Mouse (Mus musculus) granulocyte monocyte progenitor cell, adult 5-6 weeks (primary cell): ENCODE results near the gene Lrp2. TPM values are rescaled to one million over a fixed set of nuclear protein-coding genes. Genes with fewer than 3 reads are reported as not detected.

Experiments used
- ATAC-seq: replicated peaks from 2 replicates; pipeline ENCODE4 v1.8.0; 2016; ENCODE audit warnings: mild to moderate bottlenecking, moderate TSS enrichment, inconsistent platforms; ENCODE audit not compliant: poor library complexity, severe bottlenecking
- total RNA-seq, 2 experiments: library from RNA; stranded (forward) in 1 of 2; stranded (reverse) in 1 of 2; fragments of 200-712, 200-1000 nt in 1 of 2; fragments of >200 nt in 1 of 2; fragmentation: Nextera tagmentation in 1 of 2; gene quantifications; 2 replicates each; pipeline ENCODE4 v1.2.3; 2014 to 2017

Lrp2 gene
- not detected in 2 replicates for total RNA-seq (2014; fragmentation: Nextera tagmentation)
- total RNA-seq (2017), result 0.22 TPM in 1 of 2 replicates, not detected in the other

DNA sequence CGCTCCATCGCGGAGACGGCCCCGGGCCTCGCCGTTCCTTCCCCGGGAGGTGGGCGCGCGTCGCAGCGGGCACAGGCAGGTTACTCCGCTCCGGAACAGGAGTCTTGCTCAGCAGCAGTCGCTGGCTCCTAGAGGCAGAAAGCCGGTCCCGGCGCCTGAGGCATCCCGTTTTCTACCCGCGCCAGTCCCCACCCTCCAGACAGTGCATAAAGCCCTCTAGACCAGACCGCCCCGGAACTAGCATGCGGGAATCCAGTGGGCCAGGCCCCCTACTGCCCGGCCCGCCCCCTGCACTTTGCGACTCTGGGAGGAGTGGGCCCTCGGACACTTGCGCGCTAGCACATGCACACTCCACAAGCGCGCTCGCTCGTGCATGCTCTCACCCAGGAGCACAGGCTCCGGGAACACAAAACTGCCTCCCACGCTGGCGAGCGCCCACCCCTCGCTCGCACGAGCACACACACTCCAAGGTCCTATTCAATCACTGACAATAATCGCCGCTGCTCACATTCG is at the start of gene Lrp2:
TSS of gene Lrp2 (minus strand) at position 180 of the 513 bp plus-strand sequence.
- peak; percentile 56 for ATAC-seq

DNA sequence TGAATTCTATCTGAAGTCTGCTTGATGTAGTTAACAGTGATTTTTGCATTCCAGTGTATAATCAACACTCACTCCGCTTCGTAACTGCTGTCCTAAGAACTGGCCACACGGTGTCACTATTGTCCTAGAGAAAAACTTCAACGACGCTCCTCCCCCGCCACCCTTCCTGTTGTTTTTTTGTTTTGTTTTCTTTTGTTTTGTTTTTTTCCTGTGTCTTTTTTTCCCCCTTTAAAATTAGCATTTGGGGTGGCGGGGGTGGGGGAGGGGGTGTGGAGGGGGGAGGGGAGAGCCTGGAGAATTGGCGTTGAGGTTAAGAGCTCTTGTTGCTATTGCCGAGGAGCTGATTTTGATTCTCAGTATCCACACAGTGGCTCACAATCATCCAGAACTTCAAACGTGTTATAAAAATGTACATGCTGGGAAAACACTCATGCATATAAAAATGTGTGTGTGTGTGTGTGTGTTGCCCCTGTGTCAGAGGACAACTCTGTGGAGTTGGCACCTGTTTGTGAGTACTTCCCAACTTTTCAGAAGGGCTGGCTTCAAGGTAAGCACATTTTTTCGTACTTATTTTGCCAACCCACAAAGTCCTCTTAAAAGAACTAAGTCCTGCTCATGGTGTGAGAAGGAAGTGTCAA is 49.3 kb upstream of the Lrp2 start:
- peak; percentile 83 for ATAC-seq

DNA sequence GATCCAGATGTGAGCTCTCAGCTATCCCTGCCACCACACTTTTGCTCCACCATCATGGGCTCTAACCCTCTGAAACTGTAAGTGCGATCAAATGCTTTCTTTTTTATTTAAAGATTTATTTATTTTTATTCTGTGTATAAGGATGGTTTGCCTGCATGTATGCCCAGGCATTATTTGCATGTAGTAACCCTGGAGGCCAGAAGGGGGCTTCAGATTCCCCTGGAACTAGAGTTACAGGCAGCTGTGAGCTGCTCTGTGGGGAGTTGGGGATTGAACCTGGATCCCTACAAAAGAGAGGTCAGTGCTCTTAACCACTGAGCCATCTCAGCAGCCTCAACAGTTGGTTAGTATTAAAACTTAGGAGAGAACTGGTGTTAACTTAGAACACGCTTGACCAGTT is 45.6 kb upstream of the Lrp2 start:
- ATAC-seq, result peak; percentile 55

DNA sequence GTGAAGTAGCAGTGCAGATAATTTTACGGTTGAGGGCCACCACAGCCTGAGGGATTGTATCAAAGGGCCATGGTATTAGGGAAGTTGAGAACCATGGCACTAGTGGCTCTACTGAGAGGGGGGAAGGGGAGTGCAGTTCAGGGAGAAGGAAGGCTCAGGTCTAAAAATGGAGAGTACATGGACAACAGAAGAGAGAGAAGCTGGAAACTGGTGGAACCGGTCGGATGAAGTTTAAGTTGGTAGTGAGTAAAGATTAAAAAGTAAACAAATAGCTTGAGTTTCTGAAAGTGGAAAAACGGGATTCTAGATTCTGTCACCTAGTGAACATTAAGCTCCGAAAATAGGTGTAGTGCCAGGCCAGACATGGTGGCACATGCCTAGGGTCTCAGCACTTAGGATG is 44.9 kb upstream of the Lrp2 start:
- ATAC-seq, result no peak

DNA sequence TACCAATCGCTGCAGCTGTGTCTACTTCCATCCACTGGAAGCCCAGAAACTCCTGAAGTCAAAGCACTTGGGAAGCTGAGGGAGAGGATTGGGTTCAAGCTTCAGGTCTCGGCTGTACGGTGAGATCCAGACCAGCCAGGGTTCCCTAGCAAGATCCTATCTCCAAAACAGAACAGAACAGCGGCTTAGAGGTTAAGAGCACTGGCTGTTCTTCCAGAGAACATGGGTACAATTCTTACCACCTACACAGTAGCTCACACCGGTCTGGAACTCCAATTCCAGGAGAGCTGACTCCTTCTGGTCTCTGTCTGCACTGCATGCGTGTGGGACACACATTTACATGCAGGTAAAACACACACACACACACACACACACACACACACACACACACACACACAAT is 44.0 kb upstream of the Lrp2 start:
- no peak for ATAC-seq

DNA sequence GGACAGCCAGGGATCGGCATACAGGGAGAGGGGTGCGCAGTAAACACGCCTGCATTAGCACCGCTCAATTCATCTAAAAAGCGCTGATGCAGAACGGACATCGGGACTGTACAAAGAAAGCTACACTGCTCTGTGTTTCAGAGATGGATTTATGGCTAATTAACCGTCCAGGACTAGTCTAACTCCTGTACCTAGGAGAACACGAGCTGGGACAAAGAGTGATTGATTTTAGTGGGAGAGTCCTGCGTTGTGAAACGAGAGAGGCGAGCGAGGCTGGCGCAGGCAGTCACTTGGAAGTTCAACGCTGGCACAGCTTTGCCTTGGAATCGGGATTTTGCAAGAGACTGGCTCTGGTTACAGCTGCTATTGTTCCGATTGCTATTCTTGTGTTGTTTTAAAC is 43.4 kb upstream of the Lrp2 start:
- ATAC-seq, result no peak

DNA sequence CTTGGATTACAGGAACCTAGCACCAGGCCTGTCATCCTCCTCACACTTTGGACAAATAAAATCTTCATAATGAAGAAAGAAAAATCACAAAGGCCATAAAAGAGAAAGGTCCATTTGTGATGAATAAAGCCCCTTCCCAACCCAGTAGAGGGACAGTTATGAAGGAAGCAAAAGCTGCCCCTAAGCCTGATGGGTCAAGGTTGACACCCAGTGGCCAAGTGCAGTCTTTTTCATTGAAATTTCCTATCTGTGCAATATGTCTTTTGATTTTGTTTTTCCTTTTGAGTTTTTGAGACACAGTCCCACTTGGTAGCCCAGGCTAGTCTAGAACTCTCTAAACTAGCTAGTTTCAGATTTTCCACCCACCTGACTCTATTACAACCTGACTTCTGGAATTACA is 33.4 kb upstream of the Lrp2 start:
- no peak for ATAC-seq

DNA sequence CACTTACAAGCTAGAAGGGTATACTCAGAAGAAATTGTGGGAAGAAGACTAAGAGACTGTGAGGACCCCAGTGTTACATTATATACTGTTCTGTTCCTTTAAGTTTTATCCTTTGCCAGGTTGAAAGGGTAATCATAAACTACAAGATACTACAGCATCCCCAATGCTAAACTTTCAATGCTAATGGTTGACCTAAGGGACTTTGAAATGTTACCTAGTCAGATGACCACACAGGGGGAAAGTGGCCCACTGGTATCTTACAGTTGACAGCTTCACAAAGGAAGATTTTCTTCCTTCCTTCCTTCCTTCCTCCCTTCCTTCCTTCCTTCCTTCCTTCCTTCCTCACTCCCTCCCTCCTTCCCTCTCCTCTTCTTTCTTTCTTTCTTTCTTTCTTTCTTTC is 32.5 kb upstream of the Lrp2 start:
- no peak for ATAC-seq

DNA sequence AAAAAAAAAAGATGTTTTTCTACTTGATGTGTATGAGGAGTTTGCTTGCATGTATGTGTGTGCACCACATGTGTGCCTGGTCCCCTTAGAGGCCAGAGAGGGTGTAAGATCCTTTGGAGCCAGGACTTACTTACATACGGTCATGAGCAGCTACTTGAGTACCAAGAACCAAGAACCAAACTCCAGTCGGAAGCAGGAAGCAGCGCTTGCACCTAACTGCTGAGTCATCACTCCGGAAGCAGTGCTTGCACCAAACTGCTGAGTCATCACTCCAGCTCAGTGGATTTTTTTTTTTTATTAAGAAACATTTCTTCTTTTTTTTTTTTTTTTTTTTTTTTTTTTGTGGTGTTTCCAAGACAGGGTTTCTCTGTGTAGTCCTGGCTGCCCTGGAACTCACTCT is 27.4 kb upstream of the Lrp2 start:
- peak; percentile 96 for ATAC-seq

DNA sequence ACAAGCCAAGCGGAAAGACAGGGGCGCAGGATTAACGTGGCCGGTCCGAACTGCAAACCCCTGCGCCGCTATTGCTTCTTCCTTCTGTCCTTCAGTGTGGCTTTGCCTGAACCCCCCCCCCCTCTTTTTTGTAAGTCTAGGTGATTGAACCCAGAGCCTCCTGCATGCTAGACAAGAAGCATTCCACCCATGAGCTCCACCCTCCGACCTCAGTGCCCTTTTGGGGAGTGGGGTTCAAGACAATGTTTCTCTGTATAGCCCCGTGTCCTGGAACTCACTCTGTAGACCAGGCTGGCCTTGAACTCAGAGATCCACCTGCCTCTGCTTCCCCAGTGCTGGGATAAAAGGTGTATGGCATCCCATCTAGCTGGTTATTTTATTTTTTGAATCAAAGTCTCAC is 26.9 kb upstream of the Lrp2 start:
- ATAC-seq, result no peak

DNA sequence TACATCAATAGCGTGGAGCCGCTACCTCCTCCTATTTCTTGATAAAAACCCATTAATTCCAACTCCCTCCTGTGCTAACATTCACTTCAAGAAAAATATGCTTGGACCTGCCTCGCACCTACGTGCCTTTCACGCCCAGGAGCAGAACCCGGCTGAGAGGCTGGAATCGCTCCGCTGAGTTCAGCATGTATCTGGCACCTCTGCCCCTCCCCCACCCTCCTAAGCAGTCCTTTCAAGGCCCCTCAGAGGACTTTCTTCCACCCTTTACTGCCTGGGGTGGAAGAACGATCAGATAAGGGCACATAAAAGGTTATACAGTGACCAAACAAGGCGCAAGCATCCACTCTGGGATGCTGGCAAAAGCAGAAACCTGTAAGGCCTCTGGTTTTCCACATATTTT is 26.4 kb upstream of the Lrp2 start:
- no peak for ATAC-seq

DNA sequence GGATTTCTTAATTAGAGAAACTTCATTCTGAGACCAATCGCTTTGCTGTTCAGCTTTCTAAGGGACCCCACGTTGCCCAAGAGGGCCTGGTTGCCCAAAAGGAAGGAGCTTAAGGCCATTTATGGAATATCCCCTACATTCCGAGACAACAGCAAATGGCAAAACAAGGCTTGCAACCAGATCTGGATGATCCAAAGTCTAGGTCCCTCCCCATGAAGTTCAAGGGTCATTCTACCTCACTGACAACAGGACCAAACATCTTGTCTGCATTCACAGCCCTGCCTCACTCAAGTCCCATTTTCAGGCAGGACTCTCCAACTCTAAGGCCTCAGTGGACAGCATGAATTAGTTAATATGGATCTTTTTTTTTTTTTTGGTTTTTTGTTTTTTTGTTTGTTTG is 20.8 kb upstream of the Lrp2 start:
- no peak for ATAC-seq

DNA sequence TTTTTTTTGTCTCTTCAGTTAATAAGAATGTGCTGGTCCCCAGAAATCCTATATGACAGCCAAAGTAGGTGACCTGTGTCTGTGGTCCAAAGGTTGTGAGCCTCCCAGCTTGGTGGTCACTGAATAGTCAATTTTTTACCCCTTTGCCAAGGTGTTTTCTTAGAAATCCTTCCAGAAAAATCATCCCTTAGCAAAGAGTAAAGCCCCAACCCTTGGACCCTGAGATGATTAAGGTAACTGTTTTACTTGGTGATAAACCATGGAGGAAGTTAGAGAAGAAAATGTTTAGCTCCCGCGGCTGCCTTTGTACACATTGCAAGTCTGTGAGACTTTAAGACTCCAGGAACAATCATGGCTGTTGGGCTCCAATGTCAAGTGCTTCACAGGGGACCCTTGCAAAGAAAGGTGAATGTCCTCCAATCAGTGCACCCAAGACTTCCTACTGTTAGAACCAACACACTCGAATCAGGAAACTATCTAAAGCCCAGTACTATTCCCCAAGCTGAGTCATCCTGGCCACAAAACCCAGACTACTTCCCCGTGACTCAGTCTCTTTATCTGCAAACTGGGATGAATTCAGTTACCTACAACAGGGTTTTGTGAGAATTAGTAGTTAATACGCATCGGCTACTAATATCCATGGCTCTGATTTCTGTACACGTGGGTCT is 18.0 kb upstream of the Lrp2 start:
- no peak for ATAC-seq

DNA sequence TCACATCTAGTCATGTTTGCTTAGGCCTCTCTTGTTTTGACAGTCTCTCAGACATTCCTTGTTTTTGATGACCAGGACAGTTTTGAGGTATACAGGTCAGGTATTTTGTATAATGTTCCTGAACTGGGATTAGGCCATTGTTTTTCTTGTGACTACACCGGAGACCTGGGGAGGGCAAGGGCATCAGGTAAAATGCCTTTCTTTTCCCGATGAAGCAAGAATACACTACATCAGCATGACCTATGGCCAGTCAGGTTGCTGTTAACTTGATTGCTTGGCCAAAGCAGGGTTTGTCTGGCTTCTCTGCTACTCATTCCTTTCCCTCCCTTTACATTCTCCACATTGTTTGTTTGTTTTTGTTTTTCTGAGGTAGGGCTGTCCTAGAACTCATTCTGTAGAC is 7.3 kb upstream of the Lrp2 start:
- no peak for ATAC-seq

DNA sequence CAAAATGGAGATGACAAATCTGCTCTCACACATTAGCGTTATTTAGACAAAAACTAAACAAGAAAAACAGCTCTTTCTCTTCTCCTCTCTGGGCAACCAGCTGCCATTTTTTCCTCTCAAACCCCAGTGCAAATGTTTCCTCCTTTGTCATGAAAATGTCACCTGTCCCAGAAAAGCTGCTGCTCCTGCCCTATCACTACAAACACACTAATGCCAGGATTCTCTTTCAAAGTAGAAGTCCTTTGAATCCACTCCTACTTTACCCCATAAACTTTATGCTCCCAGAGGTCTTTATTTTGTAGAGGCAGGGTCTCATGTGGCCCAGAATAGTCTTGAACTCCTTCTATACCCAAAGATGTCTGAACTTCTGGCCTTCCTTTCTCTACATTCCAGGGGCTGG is 6.7 kb upstream of the Lrp2 start:
- no peak for ATAC-seq

DNA sequence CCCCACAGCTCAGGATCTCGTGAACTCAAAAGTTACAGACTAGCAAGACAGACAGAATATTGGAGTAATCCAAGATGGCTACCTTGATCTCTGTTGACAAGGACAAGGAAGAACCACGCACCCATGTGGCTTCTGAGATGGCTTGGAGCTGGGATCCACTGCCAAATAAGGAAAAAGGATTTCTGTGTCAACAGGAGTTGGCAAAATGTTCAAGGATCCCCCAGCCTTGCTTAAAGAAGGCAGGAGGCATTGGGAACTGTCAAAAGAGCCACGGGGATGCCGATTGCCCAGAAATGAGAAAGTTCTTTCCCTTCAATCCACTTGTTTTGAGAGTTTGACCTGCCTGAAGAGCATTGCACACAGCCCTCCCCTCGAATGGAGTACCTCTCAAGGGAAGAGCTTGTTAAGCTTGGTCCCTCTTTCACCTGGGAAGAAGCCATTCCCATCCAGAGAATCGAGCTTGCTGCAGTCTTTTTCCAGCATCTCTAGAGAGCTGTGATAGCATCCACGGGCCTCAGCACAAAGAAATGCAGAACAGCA is 6.2 kb upstream of the Lrp2 start:
- ATAC-seq, result no peak

DNA sequence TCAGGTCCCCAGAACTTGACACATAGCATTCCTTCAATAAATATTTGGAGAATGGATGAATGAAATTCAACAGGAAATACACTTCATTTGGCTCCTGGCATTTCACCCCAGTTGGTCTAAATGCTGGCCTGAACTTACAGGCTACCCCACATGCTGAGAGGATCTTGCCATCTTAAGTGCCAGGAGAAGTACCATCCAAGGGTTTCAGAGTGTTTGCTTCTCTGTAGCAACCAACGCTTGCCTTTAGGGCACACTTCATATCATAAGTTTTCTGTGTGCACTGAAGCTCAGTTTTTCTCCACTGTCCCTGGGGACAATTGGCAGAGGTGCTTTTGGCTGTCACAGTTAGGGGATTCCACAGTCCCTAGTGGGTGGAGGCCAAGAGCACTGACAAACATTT is 4.7 kb upstream of the Lrp2 start:
- no peak for ATAC-seq

DNA sequence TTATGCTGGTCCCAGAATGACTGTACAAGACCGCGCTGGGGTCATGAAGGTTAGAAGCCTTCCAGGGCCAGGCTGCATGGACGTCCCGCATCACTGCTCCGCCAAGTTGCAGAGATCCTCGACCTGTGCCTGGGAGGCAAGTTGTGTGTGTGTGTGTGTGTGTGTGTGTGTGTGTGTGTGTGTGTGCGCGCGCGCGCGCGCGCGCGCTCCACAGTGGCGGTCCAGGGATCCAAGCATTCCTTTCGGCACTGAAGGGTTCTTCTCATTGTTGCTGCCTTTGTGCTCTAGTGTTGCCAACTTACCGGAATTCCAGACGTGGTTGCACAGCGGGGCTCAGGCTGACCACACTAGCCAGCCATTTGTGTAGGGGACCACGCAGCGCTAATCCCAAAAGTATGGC is 2.0 kb upstream of the Lrp2 start:
- ATAC-seq, result no peak

DNA sequence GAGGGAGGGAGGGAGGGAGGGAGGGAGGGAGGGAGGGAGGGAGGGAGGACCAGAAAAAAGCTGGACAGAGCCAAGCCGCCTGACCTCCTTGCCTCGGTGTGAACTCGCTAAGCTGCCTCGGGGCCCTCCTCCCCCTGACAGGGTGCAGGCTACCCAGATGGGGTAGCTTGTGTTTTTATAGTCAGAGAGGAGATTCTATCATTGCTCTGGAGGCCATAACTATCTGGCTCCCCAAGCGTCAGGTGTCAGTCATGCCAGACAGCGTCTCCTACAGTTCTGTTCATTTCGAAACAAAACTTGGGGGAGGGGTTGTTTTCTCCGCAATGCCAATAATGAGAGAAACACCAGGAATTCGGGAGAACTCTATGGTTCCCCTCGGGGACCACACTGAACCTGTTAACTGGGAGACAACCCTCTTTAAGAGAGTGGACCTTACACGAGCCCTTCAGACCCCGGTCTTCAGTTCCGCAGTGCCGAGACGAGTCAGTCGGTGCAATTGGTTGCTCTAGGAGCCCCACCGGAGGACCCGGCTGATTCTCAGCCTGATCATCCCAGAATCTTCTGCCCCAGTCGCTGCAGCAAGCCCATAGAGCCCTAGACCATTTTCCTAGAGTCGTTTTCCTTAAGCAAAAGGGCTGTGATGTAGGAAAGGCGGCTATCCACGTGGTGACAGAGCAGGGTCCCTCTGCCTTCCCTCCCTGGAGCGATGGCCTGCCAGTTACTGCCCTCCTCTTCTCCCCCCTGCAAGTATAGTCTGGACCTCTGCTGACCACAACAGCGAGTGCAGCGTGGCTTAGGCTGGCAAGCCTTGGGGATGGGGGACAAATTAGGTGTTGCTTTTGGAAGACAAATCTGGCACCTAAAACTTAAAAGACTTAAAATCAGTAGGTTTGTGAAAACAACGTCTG is 1.2 kb upstream of the Lrp2 start:
- 0 out of 2 replicates have a peak, but pooled peaks have one; percentile 23 for ATAC-seq

DNA sequence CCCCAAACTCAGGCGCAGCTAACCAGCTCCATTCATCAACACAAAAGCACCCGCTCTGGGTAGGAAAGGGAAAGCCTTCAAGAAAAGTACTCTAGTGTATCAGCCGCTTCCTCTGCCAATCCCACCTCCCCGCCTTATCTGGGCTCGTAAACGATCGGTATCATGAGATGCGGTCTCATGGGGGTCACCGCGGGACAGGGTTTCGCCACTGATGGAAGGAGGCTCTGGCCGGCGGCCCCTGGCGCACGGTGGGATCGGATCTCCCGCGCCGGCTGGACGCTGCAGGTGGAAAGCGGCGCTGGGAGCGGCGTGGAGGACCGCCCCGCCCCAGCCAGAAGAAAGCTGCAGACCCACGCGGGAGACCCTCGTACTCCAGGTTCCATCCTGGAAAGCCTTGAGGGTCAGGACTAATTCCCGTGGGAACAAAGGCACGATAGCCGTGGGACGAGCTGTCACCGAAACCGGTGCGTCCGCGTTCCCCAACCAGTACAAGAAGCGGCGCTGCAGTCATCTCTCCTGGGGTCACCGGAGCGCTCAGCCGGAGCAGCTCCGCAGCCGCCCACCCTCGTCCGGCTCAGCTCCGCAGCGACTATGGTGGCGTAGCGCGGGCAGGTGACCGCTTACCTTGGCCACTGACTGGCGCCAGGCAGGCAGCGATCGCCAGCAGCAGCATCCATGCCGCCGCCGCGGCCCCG is 527 bp downstream of the Lrp2 start:
- ATAC-seq, result peak; percentile 18; the same call in 1 of the 2 replicates
